Mouse (Mus musculus): ENCODE data around the gene Palb2.

Gene Palb2

DNA sequence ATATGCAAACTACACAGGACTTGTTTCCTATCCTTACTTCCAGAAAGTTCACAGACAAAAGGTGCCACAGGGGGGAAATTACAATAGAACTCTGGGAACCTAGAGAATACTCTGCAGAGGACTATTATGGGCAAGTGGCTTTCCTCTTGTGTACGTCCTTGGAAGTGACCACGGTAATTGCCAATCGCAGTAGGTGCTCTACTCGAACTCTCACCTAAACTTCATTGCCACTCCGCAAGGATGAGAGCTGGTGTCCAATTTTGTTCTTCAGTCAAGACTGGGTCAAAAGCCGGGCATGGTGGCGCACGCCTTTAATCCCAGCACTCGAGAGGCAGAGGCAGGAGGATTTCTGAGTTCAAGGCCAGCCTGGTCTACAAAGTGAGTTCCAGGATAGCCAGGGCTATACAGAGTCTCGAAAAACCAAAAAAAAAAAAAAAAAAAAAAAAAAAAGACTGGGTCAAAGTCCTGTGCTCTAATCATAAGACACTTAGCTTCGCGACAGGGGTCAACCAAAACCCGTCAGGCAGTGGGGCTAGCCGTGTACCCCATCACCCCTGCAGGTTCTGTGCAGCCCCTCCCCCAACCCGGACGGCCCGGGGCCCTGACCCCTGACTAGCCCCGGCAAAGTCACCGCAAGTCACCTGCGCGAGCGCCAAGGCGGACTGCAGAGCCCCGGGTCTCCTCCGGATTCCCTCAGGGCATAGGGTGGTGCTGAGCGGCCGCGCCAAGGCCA lies 31.6 kb downstream of the Palb2 start:
- ATAC-seq (ENCODE audit: insufficient number of reproducible peaks, low FRiP score, low TSS enrichment) = peak; percentile 60

DNA sequence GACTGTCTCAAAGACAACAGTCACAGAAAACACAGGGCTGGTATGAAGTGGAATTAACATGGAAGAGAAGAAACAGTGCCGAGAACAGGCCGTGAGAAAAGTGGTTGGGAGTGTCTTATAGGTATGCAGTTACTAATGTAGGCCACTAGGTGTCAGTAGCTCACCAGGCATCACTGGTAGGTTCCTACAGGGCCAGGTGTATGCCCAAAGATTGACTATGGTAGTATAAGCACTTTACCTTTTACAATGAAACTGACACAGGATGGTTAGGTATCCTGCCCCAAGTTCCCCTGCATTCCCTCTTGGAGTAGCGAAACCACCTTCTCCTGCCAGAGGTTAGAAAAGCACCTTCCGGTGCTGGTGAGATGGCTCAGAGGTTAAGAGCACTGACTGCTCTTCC lies 33.6 kb downstream of the Palb2 start:
- ATAC-seq (ENCODE audit: insufficient number of reproducible peaks, low FRiP score, low TSS enrichment) = no peak

DNA sequence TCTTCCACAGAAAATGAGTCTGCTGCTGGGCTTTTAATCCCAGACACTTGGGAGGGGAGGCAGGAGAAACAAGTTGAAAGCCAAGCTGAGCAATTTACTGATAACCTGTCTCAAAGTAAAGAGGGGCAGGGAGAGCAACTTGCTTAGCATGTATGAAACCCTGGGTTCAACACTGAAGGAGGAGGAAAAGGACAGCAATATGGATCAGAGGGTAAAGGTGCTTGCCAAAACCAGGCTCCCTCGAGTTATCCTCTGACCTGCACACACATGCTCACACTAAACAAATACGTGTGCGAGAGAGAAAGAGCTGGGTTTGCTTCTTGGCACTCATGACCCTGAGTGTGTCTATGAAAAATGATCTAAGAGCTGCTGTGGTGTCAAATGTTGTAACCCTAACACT lies 34.8 kb downstream of the Palb2 start:
- ATAC-seq (ENCODE audit: insufficient number of reproducible peaks, low FRiP score, low TSS enrichment) = no peak

DNA sequence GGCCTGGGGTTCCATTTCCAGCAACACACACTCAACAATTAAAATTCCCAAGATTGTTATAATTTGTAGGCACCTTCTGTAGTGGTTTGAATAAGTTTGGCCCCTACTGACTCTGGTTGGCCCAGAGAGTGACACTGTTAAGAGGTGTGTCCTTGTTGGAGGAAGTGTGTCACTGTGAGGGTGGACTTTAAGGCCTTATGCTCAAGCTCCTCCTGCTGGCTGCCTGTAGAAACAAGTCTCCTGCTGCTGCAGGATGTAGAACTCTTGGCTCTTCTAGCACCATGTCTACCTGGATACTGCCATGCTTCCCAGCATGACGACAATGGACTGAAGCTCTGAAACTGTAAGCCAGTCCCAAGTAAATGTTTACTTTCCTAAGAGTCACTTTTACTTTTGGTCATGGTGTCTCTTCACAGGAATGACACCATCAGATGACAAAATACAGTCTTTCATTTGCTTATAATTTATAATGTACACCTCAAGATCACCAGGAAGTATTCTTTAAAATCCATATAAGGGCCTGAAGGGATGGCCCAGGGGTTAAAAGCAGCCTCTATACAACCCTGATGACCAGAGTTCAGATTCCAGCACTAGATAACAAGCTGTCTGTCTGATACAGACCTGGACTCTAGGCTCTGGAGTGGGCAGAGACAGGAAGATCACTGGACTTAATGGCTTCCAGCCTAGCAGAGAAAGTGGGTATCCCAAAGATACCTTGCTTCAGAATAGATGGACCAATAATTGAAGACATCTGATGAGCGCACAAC lies 38.0 kb downstream of the Palb2 start:
- ATAC-seq (ENCODE audit: insufficient number of reproducible peaks, low FRiP score, low TSS enrichment) = no peak

DNA sequence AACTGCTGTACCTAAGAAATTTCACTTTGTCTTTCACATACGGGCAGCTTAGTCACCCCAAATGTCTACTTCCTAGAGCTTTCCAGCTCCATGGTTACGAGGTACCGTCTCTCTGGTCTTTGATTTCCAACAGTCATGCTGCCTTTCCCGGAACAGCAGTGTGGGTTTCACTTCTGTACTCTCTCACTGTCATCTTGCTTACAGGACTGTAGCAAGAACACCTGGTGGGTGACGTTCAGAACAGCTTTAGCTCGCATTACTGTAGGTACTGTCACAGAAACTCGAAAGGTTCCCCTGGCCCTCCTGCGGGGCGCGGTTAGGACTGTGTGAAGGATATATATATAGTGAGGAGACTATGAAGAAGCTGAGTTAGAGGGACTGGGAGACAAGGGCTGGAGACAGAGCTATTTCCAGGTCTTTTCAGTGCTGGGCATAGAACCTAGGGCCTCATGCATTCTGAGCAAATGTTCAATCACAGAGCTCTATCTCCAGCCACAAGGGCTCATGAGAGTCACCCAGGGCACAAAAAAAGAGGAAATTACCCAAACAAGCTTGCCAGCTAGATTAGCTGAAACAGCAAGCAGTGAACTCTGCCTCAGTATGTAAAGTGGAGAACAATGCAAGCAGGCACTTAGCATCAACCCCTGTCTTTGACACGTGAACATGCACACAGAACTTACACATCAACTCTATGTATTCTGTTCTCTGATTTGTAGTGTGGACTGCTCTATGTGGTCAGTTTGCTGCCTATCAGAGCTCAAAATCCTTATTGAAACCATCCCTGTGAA lies 45.4 kb downstream of the Palb2 start:
- ATAC-seq (ENCODE audit: insufficient number of reproducible peaks, low FRiP score, low TSS enrichment) = no peak

DNA sequence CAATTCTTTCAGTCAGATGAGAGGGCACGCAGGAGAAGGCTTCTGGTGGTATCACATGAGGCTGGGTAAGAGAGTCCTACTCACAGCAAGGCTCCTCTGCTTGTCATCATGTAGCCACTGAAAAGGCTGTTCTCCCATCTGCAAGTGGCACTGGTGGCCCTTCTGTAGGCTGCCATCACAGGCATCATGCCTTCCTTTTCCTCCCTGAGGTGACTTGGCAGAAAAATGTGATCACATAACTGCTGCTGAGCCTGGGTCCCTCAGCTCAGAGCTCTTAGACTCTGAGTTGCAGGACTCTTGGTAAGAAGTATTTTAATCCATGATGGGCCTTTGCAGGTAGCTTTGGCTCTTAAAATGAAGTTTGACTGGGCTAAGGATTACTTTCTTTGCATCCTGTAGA lies 51.7 kb downstream of the Palb2 start:
- ATAC-seq (ENCODE audit: insufficient number of reproducible peaks, low FRiP score, low TSS enrichment) = no peak

DNA sequence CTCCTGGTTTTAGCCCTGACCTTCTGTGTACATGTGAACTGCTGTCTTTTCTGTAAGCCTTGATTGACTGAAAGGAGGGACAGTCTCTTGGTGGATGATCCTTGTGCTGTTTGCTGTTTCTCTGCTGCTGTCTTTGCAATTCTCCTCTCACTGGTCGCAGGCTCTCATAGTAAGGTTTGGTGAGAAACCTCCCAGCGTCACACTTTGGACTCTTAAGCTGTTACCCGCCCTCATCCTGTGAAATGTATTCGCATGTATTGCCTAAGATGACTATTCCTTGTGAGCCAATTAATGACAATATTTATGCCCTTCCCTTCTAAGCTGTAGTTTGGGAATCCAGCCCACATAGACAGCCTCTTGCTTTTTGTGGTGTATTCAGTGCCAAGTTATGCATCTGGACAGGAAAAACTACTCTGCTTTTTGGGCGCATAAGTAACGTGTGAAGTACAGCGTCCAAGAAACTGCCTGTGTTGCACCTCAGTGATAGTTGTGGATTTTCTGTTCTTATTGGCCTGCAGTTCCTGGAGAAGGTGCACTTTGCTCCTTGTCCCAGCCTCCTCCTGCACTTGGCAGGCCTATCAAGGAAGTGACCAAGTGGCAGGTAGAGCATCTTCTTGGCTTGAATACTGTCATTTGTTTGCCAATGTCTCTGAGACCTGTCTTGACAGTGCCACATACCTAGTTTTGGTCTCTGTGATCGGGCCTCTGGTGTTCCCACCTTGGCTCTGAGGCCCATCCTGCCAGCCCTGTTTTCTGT lies 52.8 kb downstream of the Palb2 start:
- ATAC-seq (ENCODE audit: insufficient number of reproducible peaks, low FRiP score, low TSS enrichment) = no peak

DNA sequence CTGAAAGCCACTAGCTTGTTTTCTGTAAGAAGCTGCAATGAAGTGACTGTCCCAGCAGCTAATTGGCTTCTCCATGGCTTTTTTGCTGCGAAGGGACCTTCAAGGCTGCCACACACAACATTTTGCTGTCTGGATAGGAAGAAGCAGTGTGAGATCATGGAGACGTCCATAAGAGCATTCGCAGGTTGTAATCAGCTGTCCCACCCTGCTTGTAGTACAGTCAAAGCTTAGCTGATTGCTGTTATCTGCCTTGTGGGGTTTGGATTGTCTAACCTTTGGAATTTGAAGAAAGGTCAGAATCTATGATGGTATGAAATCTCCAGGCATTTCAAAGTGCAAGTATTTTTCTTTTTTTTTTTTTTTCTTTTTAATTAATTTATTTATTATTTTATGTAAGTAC lies 58.4 kb downstream of the Palb2 start:
- ATAC-seq (ENCODE audit: insufficient number of reproducible peaks, low FRiP score, low TSS enrichment) = no peak

DNA sequence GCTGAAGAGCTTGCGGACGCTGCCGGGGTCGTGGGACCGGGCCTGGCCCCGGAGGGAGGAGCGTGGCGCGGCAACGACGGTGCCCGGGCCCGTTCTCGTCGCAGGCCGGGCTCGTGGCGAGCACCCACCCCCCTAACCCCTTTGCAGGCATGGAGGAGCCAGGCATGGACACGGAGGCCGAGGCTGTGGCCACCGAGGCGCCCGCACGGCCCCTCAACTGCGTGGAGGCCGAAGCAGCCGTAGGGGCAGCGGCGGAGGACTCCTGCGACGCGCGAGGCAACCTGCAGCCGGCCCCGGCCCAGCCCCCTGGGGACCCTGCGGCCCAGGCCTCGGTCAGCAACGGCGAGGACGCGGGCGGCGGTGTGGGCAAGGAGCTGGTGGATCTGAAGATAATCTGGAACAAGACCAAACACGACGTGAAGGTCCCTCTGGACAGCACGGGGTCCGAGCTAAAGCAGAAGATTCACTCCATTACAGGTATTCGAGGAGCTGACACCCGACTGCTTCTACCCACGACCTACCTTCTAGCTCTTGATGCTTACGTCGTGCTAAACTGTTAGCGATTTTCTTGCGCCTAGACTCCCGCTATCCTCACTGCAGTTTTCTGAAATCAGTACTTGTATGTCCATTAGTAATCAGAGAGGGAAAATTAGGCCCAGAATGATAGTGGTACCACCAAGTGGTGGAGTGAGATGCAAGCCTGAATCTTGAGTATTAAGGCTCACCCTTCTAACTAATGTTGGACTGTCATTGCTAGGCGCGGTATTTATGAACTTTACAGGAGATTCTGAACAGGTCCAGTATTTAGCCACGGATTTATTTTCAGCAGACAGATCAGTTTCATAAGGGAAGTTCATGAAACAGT lies 65.0 kb downstream of the Palb2 start:
- ATAC-seq (ENCODE audit: insufficient number of reproducible peaks, low FRiP score, low TSS enrichment) = peak; percentile 36; the same call in 1 of the 2 replicates

DNA sequence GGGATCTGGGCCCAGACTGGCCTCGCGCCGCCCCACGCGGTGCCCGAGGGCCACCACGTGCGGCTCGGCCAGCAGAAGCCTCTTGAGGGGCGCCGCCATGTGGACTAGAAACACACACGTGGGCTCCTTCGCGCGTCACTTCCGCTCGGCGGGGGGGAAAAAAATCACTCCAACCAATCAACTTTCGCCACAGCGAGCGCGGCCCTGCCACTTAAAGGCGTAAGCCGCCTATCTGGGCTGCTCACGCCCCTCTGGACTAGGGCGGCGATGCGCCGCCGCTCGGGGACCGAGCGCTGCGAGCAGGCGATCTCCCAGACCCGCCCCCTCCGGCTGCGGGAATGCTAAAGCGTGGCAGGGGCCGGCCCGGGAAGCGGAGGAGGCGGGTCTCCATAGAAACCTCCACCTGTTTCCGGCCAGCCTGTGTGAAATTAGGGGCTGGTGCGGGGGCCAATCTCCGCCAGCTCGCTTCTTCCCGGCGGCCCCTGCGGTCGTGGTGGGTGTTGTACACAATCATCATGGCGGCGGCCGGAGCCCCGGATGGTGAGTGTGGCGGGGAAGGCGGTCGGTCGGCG lies 65.8 kb downstream of the Palb2 start, which contains the start of the genes Ubfd1 and Ears2:
Gene Ubfd1 (plus strand): TSS at position 231 of the 572 bp plus-strand sequence.
Gene Ears2 (minus strand): TSS at position 319 of the 572 bp plus-strand sequence.
- peak; percentile 93 for ATAC-seq (ENCODE audit: insufficient number of reproducible peaks, low FRiP score, low TSS enrichment)

DNA sequence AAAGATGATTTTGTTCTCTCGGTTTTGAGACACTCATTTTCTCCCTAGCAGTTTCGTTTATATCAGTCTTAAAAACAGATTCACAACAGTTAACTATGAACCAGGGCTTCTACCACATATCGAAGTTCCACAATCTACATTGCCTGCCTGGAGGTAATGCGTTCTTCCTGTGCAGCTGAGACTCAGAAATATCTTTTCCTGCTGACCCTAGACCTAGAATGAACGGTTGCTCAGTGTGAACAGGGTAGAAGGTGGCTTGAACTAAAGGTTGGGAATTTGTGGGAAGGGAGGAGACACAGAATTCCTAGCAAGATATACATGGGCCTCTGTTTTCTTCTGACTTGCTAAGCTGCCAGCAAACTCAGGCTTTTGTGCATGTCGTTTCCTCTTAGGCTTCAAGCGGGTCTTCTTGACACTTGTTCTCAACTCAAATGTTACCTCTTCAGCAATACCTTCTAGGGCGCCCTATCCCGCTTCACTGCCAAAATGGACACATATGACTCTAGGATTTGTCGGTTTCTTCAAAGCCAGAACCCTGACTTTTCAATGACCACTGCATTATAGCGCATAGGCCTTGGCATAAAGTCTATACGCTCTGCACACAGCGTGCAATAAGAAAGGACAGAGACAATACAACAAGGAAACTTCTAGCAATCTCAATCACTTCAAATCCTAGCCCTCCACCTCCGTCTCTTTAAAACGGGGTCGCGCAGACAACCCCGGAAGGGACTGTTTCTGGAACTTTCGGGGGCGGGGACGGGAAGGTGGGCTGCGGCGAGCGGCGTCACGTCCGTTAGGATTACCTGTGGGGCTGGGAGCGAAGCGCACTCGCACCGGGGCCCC lies 66.5 kb downstream of the Palb2 start:
- no peak; the same call in 1 of the 2 replicates for ATAC-seq (ENCODE audit: insufficient number of reproducible peaks, low FRiP score, low TSS enrichment)

DNA sequence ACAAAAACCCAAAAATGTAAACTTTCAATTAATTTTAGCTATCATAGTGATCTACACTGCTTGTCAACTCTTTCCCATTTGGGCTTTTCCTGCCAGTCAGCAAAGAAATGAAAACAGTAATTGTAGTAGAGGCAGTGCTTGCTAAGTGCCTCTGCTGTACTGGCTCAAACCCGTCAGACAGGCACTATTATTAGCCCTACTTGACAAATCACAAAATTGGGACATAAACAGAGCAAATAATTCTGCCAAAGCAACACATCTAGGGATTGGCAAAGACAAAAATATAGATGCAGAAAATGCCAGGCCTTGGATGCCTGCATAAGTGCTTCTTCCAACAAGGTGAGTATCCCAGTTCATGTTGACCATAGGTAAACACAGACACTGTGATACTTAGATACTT lies 67.1 kb downstream of the Palb2 start:
- no peak for ATAC-seq (ENCODE audit: insufficient number of reproducible peaks, low FRiP score, low TSS enrichment)
